Mouse (Mus musculus): Measurements from ENCODE around the gene Atp9a. TPM values are rescaled to one million over a fixed set of nuclear protein-coding genes. Genes with fewer than 3 reads are reported as not detected.
"Not testable (repeated sequence)": the region's sequence is repeated elsewhere in the genome, so short reads cannot be mapped to it uniquely, and the experiment has no call there.

The Atp9a gene
- polyA plus RNA-seq, 1 experiment from 2014 or later: 4.4 TPM

GRCm38 (mm10) chr2:168744406-168744805 lies 2.2 kb upstream of the Atp9a start:
- H3K9ac ChIP-seq (ENCODE audit: low read depth, low read length); H3K36me3 ChIP-seq (ENCODE audit: control insufficient read depth, insufficient read depth, low read length); H3K9me3 ChIP-seq (ENCODE audit: control insufficient read depth, low read length); H3K27ac ChIP-seq (ENCODE audit: low read depth, low read length); H3K4me2 ChIP-seq; H3K4me1 ChIP-seq (replicated peaks; ENCODE audit: control insufficient read depth, insufficient read depth, low read length); H3K4me3 ChIP-seq (ENCODE audit: low read depth, low read length); DNase-seq (ENCODE audit: low spot score); ATAC-seq (replicated peaks; ENCODE audit: low FRiP score): not testable (repeated sequence)
- H3K27me3 ChIP-seq (replicated peaks; ENCODE audit: control insufficient read depth, insufficient read depth, low read length): peaks cover 13% of the 10 kb centered on the region
- 85% methylated on average over 10 of the region's 10 CpGs for WGBS

- DNase-seq (ENCODE audit: low spot score) (no peak), ATAC-seq (replicated peaks; ENCODE audit: low FRiP score) (no peak)
- Histone ChIP-seq H3K4me1 (replicated peaks; ENCODE audit: control insufficient read depth, insufficient read depth, low read length) (no peaks in the 10 kb centered on the region), H3K4me3 (ENCODE audit: low read depth, low read length) (0 out of 2 replicates have a peak overlapping the region, but pooled peaks have one; percentile 73), H3K9ac (ENCODE audit: low read depth, low read length) (no peak overlapping the region), H3K27me3 (replicated peaks; ENCODE audit: control insufficient read depth, insufficient read depth, low read length) (peaks cover 13% of the 10 kb centered on the region), H3K4me2 (no peak overlapping the region), H3K36me3 (ENCODE audit: control insufficient read depth, insufficient read depth, low read length) (no peaks in the 10 kb centered on the region), H3K9me3 (ENCODE audit: control insufficient read depth, low read length) (no peaks in the 10 kb centered on the region), H3K27ac (ENCODE audit: low read depth, low read length) (no peak overlapping the region)
- WGBS: 17% methylated on average over 7 of the region's 7 CpGs
These were observed 440 bp upstream of the Atp9a start for GRCm38 (mm10) chr2:168742649-168743048.

GRCm38 (mm10) chr2:168741273-168742058 lies 743 bp downstream of the Atp9a start:
- peak; percentile 67 for ATAC-seq (replicated peaks; ENCODE audit: low FRiP score)
- WGBS: under 1% methylated on average over 72 of the region's 108 CpGs

GRCm38 (mm10) chr2:168740496-168740895 lies 1.7 kb downstream of the Atp9a start:
- WGBS: 80% methylated on average over 10 of the region's 10 CpGs
- ATAC-seq (replicated peaks; ENCODE audit: low FRiP score): no peak
- H3K4me2 ChIP-seq: peak overlapping the region; percentile 91
- no peaks in the 10 kb centered on the region for H3K9me3 ChIP-seq (ENCODE audit: control insufficient read depth, low read length)
- H3K36me3 ChIP-seq (ENCODE audit: control insufficient read depth, insufficient read depth, low read length): no peaks in the 10 kb centered on the region
- no peak overlapping the region for H3K27ac ChIP-seq (ENCODE audit: low read depth, low read length)
- DNase-seq (ENCODE audit: low spot score): no peak
- peak overlapping the region; percentile 73; the same call in 1 of the 2 replicates for H3K4me3 ChIP-seq (ENCODE audit: low read depth, low read length)
- H3K9ac ChIP-seq (ENCODE audit: low read depth, low read length): no peak overlapping the region
- peaks cover 13% of the 10 kb centered on the region for H3K27me3 ChIP-seq (replicated peaks; ENCODE audit: control insufficient read depth, insufficient read depth, low read length)
- H3K4me1 ChIP-seq (replicated peaks; ENCODE audit: control insufficient read depth, insufficient read depth, low read length): no peaks in the 10 kb centered on the region

More at GRCm38 (mm10) chr2:168741273-168742058, 743 bp downstream of the Atp9a start:
- no peak overlapping the region; the same call in 1 of the 2 replicates for H3K27ac ChIP-seq (ENCODE audit: low read depth, low read length)
- H3K9ac ChIP-seq (ENCODE audit: low read depth, low read length): peak overlapping the region; percentile 54
- H3K4me1 ChIP-seq (replicated peaks; ENCODE audit: control insufficient read depth, insufficient read depth, low read length): no peaks in the 10 kb centered on the region
- H3K9me3 ChIP-seq (ENCODE audit: control insufficient read depth, low read length): no peaks in the 10 kb centered on the region
- peak; percentile 75 for DNase-seq (ENCODE audit: low spot score)
- no peaks in the 10 kb centered on the region for H3K36me3 ChIP-seq (ENCODE audit: control insufficient read depth, insufficient read depth, low read length)
- H3K4me2 ChIP-seq: peak overlapping the region; percentile 91
- peaks cover 13% of the 10 kb centered on the region for H3K27me3 ChIP-seq (replicated peaks; ENCODE audit: control insufficient read depth, insufficient read depth, low read length)
- H3K4me3 ChIP-seq (ENCODE audit: low read depth, low read length): peak overlapping the region; percentile 73

GRCm38 (mm10) chr2:168738854-168739253 lies 3.4 kb downstream of the Atp9a start:
- H3K27ac ChIP-seq (ENCODE audit: low read depth, low read length): no peak overlapping the region
- no peaks in the 10 kb centered on the region for H3K4me1 ChIP-seq (replicated peaks; ENCODE audit: control insufficient read depth, insufficient read depth, low read length)
- H3K9ac ChIP-seq (ENCODE audit: low read depth, low read length): no peak overlapping the region
- H3K36me3 ChIP-seq (ENCODE audit: control insufficient read depth, insufficient read depth, low read length): no peaks in the 10 kb centered on the region
- H3K4me2 ChIP-seq: no peak overlapping the region
- no peaks in the 10 kb centered on the region for H3K9me3 ChIP-seq (ENCODE audit: control insufficient read depth, low read length)
- ATAC-seq (replicated peaks; ENCODE audit: low FRiP score) (no peak), DNase-seq (ENCODE audit: low spot score) (no peak)
- peaks cover 13% of the 10 kb centered on the region for H3K27me3 ChIP-seq (replicated peaks; ENCODE audit: control insufficient read depth, insufficient read depth, low read length)
- WGBS: 91% methylated on average over 1 of the region's 1 CpGs
- no peak overlapping the region for H3K4me3 ChIP-seq (ENCODE audit: low read depth, low read length)

- no peak overlapping the region for H3K4me2 ChIP-seq
- WGBS: 91% methylated on average over 10 of the region's 10 CpGs
- no peak for ATAC-seq (replicated peaks; ENCODE audit: low FRiP score)
These were observed 4.3 kb downstream of the Atp9a start for GRCm38 (mm10) chr2:168737878-168738277.

GRCm38 (mm10) chr2:168734023-168734422 lies 8.2 kb downstream of the Atp9a start:
- Histone ChIP-seq H3K4me3 (ENCODE audit: low read depth, low read length) (no peak overlapping the region), H3K4me1 (replicated peaks; ENCODE audit: control insufficient read depth, insufficient read depth, low read length) (no peaks in the 10 kb centered on the region), H3K27ac (ENCODE audit: low read depth, low read length) (no peak overlapping the region), H3K36me3 (ENCODE audit: control insufficient read depth, insufficient read depth, low read length) (no peaks in the 10 kb centered on the region), H3K9me3 (ENCODE audit: control insufficient read depth, low read length) (no peaks in the 10 kb centered on the region), H3K27me3 (replicated peaks; ENCODE audit: control insufficient read depth, insufficient read depth, low read length) (no peaks in the 10 kb centered on the region), H3K9ac (ENCODE audit: low read depth, low read length) (no peak overlapping the region), H3K4me2 (no peak overlapping the region)
- 55% methylated on average over 11 of the region's 11 CpGs for WGBS
- no peak for ATAC-seq (replicated peaks; ENCODE audit: low FRiP score)
- no peak for DNase-seq (ENCODE audit: low spot score)

More at GRCm38 (mm10) chr2:168737878-168738277, 4.3 kb downstream of the Atp9a start:
- no peaks in the 10 kb centered on the region for H3K36me3 ChIP-seq (ENCODE audit: control insufficient read depth, insufficient read depth, low read length)
- DNase-seq (ENCODE audit: low spot score): no peak
- no peak overlapping the region for H3K9ac ChIP-seq (ENCODE audit: low read depth, low read length)
- no peaks in the 10 kb centered on the region for H3K9me3 ChIP-seq (ENCODE audit: control insufficient read depth, low read length)
- no peak overlapping the region for H3K27ac ChIP-seq (ENCODE audit: low read depth, low read length)
- no peaks in the 10 kb centered on the region for H3K4me1 ChIP-seq (replicated peaks; ENCODE audit: control insufficient read depth, insufficient read depth, low read length)
- no peak overlapping the region for H3K4me3 ChIP-seq (ENCODE audit: low read depth, low read length)
- peaks cover 13% of the 10 kb centered on the region for H3K27me3 ChIP-seq (replicated peaks; ENCODE audit: control insufficient read depth, insufficient read depth, low read length)

GRCm38 (mm10) chr2:168731258-168731657 lies 11.0 kb downstream of the Atp9a start:
- 83% methylated on average over 8 of the region's 8 CpGs for WGBS
- no peak overlapping the region for H3K27ac ChIP-seq (ENCODE audit: low read depth, low read length)

GRCm38 (mm10) chr2:168729736-168730135 lies 12.5 kb downstream of the Atp9a start:
- Histone ChIP-seq H3K9ac (ENCODE audit: low read depth, low read length) (no peak overlapping the region), H3K27me3 (replicated peaks; ENCODE audit: control insufficient read depth, insufficient read depth, low read length) (no peaks in the 10 kb centered on the region), H3K4me1 (replicated peaks; ENCODE audit: control insufficient read depth, insufficient read depth, low read length) (no peaks in the 10 kb centered on the region), H3K9me3 (ENCODE audit: control insufficient read depth, low read length) (no peaks in the 10 kb centered on the region), H3K36me3 (ENCODE audit: control insufficient read depth, insufficient read depth, low read length) (no peaks in the 10 kb centered on the region), H3K27ac (ENCODE audit: low read depth, low read length) (no peak overlapping the region), H3K4me2 (no peak overlapping the region), H3K4me3 (ENCODE audit: low read depth, low read length) (no peak overlapping the region)
- DNase-seq (ENCODE audit: low spot score): no peak
- WGBS: 79% methylated on average over 12 of the region's 12 CpGs
- ATAC-seq (replicated peaks; ENCODE audit: low FRiP score): no peak

More at GRCm38 (mm10) chr2:168731258-168731657, 11.0 kb downstream of the Atp9a start:
- no peak overlapping the region for H3K4me3 ChIP-seq (ENCODE audit: low read depth, low read length)
- no peaks in the 10 kb centered on the region for H3K27me3 ChIP-seq (replicated peaks; ENCODE audit: control insufficient read depth, insufficient read depth, low read length)
- H3K4me2 ChIP-seq: no peak overlapping the region
- no peak for DNase-seq (ENCODE audit: low spot score)
- no peak overlapping the region for H3K9ac ChIP-seq (ENCODE audit: low read depth, low read length)
- H3K4me1 ChIP-seq (replicated peaks; ENCODE audit: control insufficient read depth, insufficient read depth, low read length): no peaks in the 10 kb centered on the region
- no peaks in the 10 kb centered on the region for H3K36me3 ChIP-seq (ENCODE audit: control insufficient read depth, insufficient read depth, low read length)
- no peak for ATAC-seq (replicated peaks; ENCODE audit: low FRiP score)
- H3K9me3 ChIP-seq (ENCODE audit: control insufficient read depth, low read length): no peaks in the 10 kb centered on the region
